Mouse (Mus musculus) 416B (cell line): ENCODE measurements around the gene Mrps27.
"Not testable (repeated sequence)": the region's sequence is repeated elsewhere in the genome, so short reads cannot be mapped to it uniquely, and the experiment has no call there.

Source experiments
- DNase-seq: peaks from one replicate; pipeline ENCODE4 v3.0.0; 2011; ENCODE audit warnings: low read depth

Gene Mrps27

DNA sequence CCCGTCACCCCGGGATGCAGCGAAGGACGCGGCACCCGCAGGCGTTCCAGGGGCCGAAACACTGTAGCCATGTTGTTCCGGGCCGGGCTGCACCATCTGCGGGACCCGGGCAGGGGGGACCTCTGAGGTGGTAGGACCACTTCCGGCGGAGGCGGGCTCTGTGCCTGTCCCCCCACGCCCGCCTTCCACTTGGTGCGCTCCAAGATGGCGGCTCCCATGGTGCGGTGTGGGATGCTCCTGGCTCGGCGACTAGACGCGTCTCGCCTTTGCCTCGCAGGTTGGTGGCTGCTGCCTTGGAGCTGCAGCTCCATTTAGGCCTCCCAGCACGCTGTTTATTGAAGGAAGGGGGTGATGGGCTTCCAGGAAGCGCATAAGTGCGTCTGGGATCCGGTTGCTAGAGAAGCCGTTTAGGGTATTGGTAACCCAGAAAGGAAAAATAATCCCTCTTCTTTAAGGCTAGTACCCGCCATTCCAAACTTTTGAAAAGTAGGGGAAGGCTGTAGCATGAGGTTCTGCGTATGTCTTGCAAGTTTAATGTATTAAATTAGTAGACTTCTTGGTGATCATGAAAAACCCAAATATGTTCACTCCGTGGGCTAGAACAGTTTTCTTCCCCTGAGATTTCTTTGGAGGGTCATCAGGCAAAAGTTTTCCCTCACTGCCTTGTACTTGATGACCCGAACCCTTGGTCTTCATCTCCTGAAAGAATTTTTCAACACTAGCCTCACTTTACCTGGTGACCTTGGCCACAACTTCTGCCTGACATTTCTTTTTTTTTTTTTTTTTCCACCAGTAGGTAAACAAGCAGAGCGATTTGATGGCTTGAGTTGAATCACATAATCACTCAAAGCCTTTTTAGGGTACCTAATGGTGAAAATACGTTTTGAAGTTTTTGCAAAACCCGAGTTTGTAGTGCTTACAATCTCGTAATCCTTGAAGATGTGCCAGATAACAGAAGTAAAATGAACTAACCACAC, at the start of gene Mrps27, which contains the start of gene Ptcd2:
Mrps27 (plus strand) TSS at position 188 of the 977 bp plus-strand sequence.
Ptcd2 (minus strand) TSS at position 107 of the 977 bp plus-strand sequence.
- peak; percentile 94 for DNase-seq

- DNase-seq: no peak
Measured at GRCm38 (mm10) chr13:99299921-99300320, 44.7 kb upstream of the Mrps27 start.

DNA sequence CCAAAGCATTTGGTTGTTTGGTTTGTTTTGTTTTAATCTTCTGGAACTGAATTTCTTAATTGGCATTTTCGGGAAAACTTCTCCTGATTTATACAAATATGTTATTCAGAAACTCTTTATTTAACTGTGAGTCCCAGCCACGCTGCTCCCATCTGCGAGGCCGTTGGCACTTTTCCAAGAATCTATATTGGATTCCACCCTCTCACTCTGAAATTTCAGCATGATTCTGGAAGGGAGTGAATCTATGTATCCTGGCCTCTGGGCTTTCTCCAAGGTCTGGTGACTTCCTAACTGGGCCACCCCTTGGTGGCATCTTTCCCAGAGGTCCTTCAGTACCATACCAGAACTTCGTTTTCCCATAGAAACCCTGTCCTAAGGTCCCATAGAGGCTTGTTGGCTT, 40.7 kb upstream of the Mrps27 start:
- DNase-seq: no peak

GRCm38 (mm10) chr13:99304365-99304764, 40.2 kb upstream of the Mrps27 start:
- no peak for DNase-seq

DNA sequence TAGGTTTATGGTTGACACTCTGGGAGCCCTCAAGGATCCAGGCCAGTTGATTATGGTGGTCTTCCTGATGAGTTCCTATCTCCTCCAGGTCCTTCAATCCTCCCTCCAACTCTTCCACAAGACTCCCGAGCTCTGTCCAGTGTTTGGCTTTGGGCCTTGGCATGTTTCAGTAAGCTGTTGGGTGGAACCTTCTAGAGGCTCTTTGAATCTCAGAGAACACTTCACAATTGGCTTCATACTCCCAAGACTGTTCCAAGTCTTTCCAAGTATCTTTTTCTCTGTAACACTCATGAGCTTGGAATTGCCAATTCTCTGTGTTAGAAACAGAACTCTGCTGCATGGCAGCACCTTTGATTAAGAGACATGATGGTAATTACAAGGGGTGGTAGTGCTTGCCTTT, 39.4 kb upstream of the Mrps27 start:
- DNase-seq: no peak

DNA sequence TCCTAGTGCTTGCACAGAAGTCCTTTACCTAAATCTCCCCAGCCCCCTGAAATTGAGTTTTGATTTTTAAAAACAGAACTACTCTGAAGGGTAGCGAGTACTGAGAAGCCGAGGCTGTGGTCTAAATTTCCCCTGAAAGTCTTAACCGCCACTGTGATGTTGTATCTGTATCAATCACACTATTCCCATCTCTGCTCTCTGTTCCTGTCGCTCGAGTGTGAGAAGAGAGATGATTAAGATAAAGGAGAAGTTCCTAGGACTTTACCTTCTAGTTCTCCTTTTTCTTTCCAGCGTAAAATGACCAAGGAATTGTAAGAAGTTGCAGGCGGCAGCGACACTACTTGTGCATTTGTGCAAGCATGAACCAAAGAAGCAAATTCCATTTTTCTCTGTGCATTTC, 38.4 kb upstream of the Mrps27 start:
- no peak for DNase-seq

DNA sequence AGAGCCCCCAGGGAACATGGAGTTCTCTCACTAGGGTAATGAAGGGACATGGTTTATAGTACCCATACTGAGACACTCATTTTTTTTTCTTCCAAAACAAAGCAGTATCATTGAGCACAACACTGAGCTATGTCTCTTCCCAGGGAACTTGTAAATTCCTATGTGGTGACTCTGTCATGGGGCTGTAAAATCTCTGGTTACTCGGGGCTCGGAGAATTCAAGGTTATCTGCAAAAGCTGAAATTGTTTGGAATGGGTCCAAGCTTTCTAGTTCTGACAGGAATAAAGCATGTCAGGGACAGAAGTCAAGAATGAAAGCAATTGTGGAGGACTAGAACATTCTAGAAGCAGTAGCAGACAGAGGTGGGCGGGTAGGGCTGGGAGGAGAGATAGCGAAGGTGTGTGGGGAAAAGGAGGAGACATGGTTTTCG, 36.6 kb upstream of the Mrps27 start:
- no peak for DNase-seq

DNA sequence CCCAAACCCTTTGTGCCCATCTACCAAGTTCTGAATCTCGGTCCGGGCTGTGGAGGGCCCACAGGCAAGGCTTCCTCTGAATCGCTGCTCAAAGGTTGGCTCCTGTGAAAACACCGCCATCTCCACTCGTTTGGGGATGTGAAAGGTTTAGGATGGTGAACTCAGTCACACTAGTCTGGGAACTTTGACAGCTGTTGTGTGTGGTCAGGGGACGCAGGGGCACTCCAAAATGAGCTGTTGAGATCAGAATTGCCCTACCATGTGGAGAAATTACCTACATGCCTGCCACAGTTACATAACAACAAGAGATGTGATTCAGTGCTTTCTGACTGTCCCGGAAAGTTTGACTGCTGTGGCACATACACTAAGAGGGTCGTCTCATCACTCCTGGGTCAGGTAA, 36.2 kb upstream of the Mrps27 start:
- no peak for DNase-seq

- DNase-seq: no peak
Measured at GRCm38 (mm10) chr13:99314098-99314497, 30.5 kb upstream of the Mrps27 start.

DNA sequence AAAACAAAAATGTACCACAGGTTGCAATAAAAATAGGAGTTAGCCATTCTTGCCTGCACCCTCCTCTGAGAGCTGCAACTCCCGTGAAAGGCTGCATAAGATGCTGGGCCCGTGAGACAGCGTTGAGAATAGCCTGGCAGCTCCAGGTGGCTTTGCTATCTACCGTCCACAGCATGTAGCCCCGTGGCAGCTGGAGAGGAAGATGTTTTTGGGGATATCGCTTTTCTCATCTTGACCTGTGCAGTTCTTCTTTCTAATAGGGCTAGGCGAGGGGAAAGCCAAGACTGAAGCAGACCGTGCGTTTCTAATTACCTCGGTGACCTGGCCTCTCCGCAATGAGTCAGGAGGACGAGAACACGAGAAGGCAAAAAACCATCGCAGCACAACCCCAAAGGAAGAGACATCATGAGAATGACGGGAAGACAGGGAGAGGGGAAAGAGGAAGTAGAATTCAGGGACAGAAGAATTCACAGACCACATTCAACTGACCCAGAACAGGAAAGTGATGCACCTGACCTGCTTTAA, 29.9 kb upstream of the Mrps27 start:
- DNase-seq: peak; percentile 13

DNA sequence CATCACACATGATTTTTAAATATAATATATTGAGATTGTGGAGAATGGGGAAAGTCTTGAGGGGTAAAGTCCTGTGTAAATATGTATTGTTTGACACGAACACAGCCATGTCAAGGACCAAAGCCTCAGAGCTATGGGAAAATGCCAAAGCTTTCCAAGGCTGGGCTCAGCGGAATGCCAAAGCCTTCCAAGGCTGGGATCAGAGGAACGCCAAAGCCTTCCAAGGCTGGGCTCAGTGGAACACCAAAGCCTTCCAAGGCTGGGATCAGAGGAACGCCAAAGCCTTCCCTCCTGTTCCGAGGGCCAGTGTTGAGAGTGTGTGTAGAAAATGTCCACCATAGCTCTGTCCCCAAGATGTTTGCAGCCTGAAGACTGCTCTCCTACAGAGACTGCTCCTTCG, 28.2 kb upstream of the Mrps27 start:
- no peak for DNase-seq

GRCm38 (mm10) chr13:99317058-99317457, 27.5 kb upstream of the Mrps27 start:
- peak; percentile 41 for DNase-seq

DNA sequence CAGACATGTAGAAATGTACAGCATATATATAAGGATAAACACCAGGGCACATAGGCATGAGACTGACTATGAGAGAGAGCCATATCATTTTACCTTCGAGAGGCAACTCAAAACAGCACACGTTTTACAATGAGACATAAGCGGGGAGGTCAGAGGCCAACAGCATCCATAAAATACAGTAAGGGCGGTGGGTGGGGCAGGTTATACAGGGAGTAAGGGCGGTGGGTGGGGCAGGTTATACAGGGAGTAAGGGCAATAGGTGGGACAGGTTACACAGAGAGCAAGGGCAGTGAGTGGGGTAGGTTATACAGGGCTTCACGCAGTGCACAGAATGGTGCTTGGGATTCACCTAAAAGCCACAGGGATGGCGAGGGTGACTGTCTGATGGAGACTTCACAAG, 24.1 kb upstream of the Mrps27 start:
- no peak for DNase-seq

- not testable (repeated sequence) for DNase-seq
Measured at GRCm38 (mm10) chr13:99322915-99323314, 21.7 kb upstream of the Mrps27 start.

GRCm38 (mm10) chr13:99323632-99324336, 20.8 kb upstream of the Mrps27 start:
- DNase-seq: peak; percentile 61

- not testable (repeated sequence) for DNase-seq
Measured at GRCm38 (mm10) chr13:99324337-99324685, 20.3 kb upstream of the Mrps27 start.

- DNase-seq: no peak
Measured at GRCm38 (mm10) chr13:99331255-99331654, 13.3 kb upstream of the Mrps27 start.

DNA sequence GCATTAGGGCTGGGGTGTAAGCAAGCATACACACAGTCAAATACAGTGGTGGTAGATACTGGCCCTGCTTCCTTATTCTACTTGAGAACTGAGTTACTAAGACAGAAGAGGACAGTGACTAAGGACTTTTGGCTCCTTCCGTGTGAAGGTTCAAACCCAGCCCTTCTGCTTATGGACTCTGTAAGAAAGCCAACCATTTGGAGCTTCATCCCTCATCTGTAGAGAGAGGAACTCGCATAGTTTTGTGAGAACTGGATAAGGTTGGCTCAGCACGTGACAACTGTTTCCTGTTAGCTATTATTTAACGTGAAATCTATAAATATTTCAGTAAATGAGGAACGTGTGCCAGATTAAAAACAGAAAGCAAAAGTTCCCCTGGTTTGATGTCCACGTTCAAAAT, 7.1 kb upstream of the Mrps27 start:
- DNase-seq: peak; percentile 25

DNA sequence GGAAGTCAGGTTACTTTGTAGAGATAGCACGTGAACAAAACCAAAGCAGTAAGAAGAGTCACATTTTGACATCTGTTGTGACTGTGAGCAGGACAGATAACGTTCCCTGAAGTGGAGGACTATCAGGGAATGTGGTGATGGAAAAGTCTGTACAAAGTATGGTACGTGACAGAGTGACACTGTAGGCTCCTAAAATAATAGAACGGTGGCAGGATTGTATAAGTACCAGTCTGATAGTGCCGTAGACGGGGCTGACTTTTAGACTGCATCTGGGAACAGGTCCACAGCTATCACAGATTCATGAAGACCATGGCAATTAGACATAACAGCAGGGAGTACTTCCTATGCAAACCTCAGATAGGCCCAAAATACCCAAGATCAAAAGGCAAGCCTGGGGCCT, 3.1 kb upstream of the Mrps27 start:
- no peak for DNase-seq

GRCm38 (mm10) chr13:99343876-99344598, 549 bp upstream of the Mrps27 start:
- DNase-seq: peak; percentile 41

DNA sequence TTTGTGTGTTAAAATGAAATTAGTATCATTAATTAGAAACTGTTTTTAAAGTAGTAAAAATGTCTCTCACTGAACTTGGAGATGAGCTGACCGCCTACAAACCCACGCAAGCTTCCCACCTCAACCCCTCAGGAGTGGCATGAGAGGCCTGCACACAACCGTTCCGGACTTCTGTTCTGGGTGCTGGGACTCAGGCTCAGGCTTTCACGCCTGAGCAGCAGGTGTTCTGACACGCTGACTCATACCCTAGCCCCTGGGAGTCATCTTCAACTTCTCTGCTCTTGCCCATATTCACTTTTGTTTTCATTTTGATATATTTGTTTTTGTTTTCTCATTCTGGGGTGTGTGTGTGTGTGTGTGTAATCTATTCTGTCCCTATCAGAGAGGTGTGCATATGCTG, 5.4 kb downstream of the Mrps27 start:
- DNase-seq: no peak

GRCm38 (mm10) chr13:99351186-99351585, 6.6 kb downstream of the Mrps27 start:
- DNase-seq: peak; percentile 77
